Mouse (Mus musculus) midbrain, embryonic 14.5 days (tissue): Measurements from ENCODE around the gene Prdm12. TPM values are rescaled to one million over a fixed set of nuclear protein-coding genes. Genes with fewer than 3 reads are reported as not detected.

ENCODE experiments used
- ATAC-seq: fragments of 200-750 bp; cut with Nextera tagmentation; 2 replicates; pipeline ENCODE4 v1.8.0; 2017; ENCODE audit warnings: moderate number of reproducible peaks, moderate library complexity; ENCODE audit not compliant: low FRiP score, low TSS enrichment
- DNase-seq: peaks from one replicate; pipeline ENCODE4 v3.0.0-alpha.2; 2015
- H3K27ac ChIP-seq: fragments of 300-500 bp; sonication (generic); replicated peaks from 2 replicates; pipeline ENCODE4 v1.5.1; 2014; ENCODE audit warnings: mild to moderate bottlenecking, low read depth, low read length, moderate library complexity
- H3K27me3 ChIP-seq: fragments of 300-500 bp; sonication (generic); 2 replicates; pipeline ENCODE4 v1.6.1; 2014; ENCODE audit warnings: low read length, control low read depth, mixed read lengths; ENCODE audit not compliant: control insufficient read depth, insufficient read depth
- H3K36me3 ChIP-seq: fragments of 300-500 bp; sonication (generic); 2 replicates; pipeline ENCODE4 v1.6.1; 2014; ENCODE audit warnings: low read length, control low read depth; ENCODE audit not compliant: control insufficient read depth, insufficient read depth
- H3K4me1 ChIP-seq: fragments of 300-500 bp; sonication (generic); 2 replicates; pipeline ENCODE4 v1.6.1; 2014; ENCODE audit warnings: mild to moderate bottlenecking, antibody characterized with exemption, low read length, control low read depth; ENCODE audit not compliant: control insufficient read depth, insufficient read depth
- H3K4me2 ChIP-seq: fragments of 300-500 bp; sonication (generic); 2 replicates; pipeline ENCODE4 v1.6.1; 2014; ENCODE audit warnings: mild to moderate bottlenecking, low read length, moderate library complexity
- H3K4me3 ChIP-seq: fragments of 300-500 bp; sonication (generic); replicated peaks from 2 replicates; pipeline ENCODE4 v1.5.1; 2014; ENCODE audit warnings: low read depth, low read length
- H3K9ac ChIP-seq: fragments of 300-500 bp; sonication (generic); replicated peaks from 2 replicates; pipeline ENCODE4 v1.6.1; 2014; ENCODE audit warnings: mild to moderate bottlenecking, low read length, moderate library complexity
- H3K9me3 ChIP-seq: fragments of 300-500 bp; sonication (generic); 2 replicates; pipeline ENCODE4 v1.6.1; 2016; ENCODE audit warnings: low read length, control low read depth, mixed read lengths; ENCODE audit not compliant: control insufficient read depth
- WGBS: fragments of 180-500 bp; shearing (Covaris S2); extraction: QIAGEN DNeasy Blood & Tissue Kit; methylation state at CpG from one replicate; pipeline ENCODE4 v1.1.7; 2014; 5-methylcytosine and 5-hydroxymethylcytosine counted together
- polyA plus RNA-seq: library from polyadenylated mRNA; unstranded; fragments of >200 nt; fragmentation: Nextera tagmentation; extraction: Ambion mirVana; gene quantifications from 2 replicates; pipeline ENCODE4 v1.2.1, GENCODE M21; 2014

The Prdm12 gene
- polyA plus RNA-seq, 1 experiment from 2014 or later: 4.7 TPM

DNA sequence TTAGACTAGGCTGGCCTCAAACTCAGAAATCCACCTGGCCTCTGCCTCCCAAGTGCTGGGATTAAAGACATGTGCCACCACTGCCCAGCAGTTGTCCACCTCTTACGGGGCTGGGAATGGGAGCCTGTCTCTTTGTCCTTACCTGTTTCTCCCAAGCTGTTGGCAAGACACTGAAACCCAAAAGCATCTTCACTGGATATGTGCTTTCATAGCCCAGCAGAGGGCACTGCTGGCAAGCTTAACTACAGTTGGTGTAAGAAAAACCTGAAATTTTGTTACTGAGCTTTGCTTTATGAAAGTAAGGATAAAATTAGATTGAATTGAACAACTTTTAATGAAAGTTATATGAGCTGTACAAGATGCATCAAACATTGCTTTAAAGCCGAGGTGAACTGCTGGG, 43.8 kb downstream of the Prdm12 start:
- 35% methylated on average over 2 of the region's 2 CpGs for WGBS
- H3K4me3 ChIP-seq: no peak overlapping the region
- no peaks in the 10 kb centered on the region for H3K27me3 ChIP-seq
- ATAC-seq (no peak), DNase-seq (peak; percentile 91)
- peaks cover 19% of the 10 kb centered on the region for H3K36me3 ChIP-seq
- H3K9me3 ChIP-seq: no peaks in the 10 kb centered on the region
- H3K4me1 ChIP-seq: no peaks in the 10 kb centered on the region
- H3K9ac ChIP-seq: no peak overlapping the region
- H3K27ac ChIP-seq: no peak overlapping the region
- H3K4me2 ChIP-seq: no peak overlapping the region

- WGBS: under 1% methylated on average over 64 of the region's 64 CpGs
- peak; percentile 97 for DNase-seq
- Histone ChIP-seq H3K27ac (peak within 1 kb of the TSS; percentile 94), H3K9ac (peak within 1 kb of the TSS; percentile 86), H3K4me3 (peak within 1 kb of the TSS; percentile 94), H3K4me2 (peak within 1 kb of the TSS; percentile 86), H3K9me3 (no peaks in the 10 kb centered on the region), H3K27me3 (no peaks in the 10 kb centered on the region), H3K4me1 (peaks cover 32% of the 10 kb centered on the region), H3K36me3 (0 out of 2 replicates have a peak, but pooled peaks cover 2% of the 10 kb centered on the region)
- ATAC-seq: peak; percentile 99
These were observed 48.5 kb downstream of the Prdm12 start, which contains the start of gene Abl1 for GRCm38 (mm10) chr2:31688074-31688925. Gene Abl1 (plus strand): TSS chr2:31688376.

DNA sequence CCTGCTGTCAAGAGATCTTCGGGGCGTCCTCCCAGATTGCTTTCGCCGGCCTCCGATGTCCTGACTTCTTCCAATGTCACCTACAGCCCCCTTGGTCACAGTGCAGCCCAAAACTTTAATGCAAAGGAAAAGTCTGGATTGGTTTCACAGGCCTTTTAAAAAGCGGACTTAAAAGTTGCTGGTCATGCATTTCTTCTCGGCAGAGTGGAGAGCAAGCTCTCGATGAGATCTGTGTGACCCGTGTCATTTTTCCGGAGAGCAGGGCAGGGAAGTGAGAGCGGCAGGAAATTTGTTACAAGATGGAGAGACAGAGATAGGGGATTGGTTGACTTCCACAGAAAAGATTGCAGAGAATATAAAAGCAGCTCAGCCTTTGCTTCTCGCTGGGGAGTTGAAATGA, 49.2 kb downstream of the Prdm12 start:
- Histone ChIP-seq H3K36me3 (0 out of 2 replicates have a peak, but pooled peaks cover 2% of the 10 kb centered on the region), H3K27me3 (no peaks in the 10 kb centered on the region), H3K4me2 (peak overlapping the region; percentile 86), H3K9me3 (no peaks in the 10 kb centered on the region), H3K4me3 (peak overlapping the region; percentile 94), H3K4me1 (peaks cover 32% of the 10 kb centered on the region), H3K27ac (peak overlapping the region; percentile 94; the same call in 1 of the 2 replicates), H3K9ac (peak overlapping the region; percentile 86)
- WGBS: under 1% methylated on average over 12 of the region's 12 CpGs
- ATAC-seq: no peak
- peak; percentile 20 for DNase-seq

DNA sequence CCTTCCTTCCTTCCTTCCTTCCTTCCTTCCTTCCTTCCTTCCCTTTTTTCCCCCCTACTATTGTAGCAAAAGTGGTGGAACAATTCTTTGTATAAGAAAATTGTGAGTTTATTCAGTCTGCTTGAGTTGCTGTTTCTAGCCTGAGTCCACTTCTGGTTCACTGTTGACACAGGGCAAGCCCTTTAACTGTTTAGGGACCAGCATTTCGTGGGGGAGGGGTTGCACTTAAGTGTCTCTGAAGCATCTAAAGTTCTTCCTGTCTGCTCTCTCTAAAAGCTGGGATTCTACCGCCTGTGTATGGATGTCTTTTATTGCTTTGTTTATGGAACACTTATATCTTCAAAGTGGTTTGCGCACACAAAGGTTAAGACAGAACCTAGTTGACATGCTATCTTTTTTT, 50.2 kb downstream of the Prdm12 start:
- WGBS: 57% methylated on average over 3 of the region's 3 CpGs
- peak overlapping the region; percentile 94 for H3K4me3 ChIP-seq
- H3K27ac ChIP-seq: no peak overlapping the region
- no peak overlapping the region; the same call in 1 of the 2 replicates for H3K9ac ChIP-seq
- H3K9me3 ChIP-seq: no peaks in the 10 kb centered on the region
- 0 out of 2 replicates have a peak, but pooled peaks cover 2% of the 10 kb centered on the region for H3K36me3 ChIP-seq
- H3K4me2 ChIP-seq: peak overlapping the region; percentile 86
- H3K27me3 ChIP-seq: no peaks in the 10 kb centered on the region
- DNase-seq (no peak), ATAC-seq (no peak)
- peaks cover 32% of the 10 kb centered on the region for H3K4me1 ChIP-seq

DNA sequence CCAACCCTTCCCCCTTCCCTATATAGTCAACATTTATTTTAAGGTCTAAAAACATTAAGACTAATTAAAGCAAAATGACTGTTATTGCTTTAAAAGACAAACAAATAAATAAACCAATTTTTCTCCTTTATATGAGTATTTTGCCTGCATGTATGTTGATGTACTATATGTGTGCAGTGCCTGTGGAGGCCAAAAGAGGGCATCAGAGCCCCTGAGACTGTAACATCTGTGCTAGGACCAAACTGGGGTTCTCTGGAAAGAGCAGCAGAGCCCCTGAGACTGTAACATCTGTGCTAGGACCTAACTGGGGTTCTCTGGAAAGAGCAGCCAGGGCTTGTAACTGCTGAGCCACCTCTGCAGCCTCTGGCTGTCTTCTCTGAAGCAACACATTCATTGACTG, 58.4 kb downstream of the Prdm12 start:
- DNase-seq (peak; percentile 12), ATAC-seq (no peak)
- no peaks in the 10 kb centered on the region for H3K27me3 ChIP-seq
- no peaks in the 10 kb centered on the region for H3K9me3 ChIP-seq
- H3K4me2 ChIP-seq: no peak overlapping the region
- no peak overlapping the region for H3K9ac ChIP-seq
- no peak overlapping the region for H3K4me3 ChIP-seq
- no peak overlapping the region for H3K27ac ChIP-seq
- peaks cover 13% of the 10 kb centered on the region; the same call in 1 of the 2 replicates for H3K36me3 ChIP-seq
- H3K4me1 ChIP-seq: peaks cover 5% of the 10 kb centered on the region; the same call in 1 of the 2 replicates

DNA sequence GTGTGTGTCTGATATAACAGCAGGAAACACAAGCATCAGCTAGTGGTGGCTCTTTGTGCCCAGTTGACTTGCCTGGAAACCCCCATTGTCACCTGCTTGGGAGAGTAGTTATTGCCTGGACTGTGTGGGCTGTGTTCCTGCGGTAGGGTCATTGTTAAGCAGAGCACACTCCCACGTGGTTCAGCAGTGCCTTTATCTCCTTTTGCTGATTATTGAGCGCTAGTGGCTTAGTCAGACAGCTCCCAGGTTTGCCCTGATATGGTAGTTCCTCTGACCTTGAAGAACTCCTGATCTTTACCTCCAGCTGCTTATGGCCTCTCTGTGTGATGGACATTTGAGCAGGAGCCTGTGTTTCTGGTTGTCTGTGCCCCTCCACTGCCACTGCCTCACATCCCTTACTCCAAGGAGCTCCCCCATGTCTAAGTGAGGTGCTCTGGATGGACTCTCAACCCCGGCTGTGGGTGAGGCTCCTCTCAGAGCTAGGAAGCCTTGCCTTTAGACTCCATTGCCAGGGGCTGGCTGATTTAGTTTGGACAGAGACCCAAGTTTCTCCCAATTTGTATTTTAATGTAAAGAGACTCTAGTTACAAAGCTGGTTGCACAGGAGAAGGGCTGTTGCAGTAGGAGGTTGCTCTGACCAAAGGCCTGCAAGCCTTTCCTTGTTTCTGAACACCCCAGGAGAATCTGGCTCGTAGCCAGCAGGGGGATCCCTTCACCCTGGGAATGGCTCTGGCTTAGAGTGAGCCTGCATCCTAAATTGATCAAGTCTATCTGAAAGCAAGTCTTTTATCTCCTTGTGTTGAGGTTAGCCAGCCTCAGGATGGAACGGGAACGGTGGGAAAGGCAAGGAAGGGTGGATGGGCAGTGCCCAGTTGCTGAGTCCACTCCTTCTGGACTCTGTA, 61.0 kb downstream of the Prdm12 start:
- Histone ChIP-seq H3K27ac (0 out of 2 replicates have a peak overlapping the region, but pooled peaks have one; percentile 20), H3K4me3 (no peak overlapping the region), H3K36me3 (peaks cover 12% of the 10 kb centered on the region; the same call in 1 of the 2 replicates), H3K4me2 (no peak overlapping the region), H3K4me1 (peaks cover 5% of the 10 kb centered on the region; the same call in 1 of the 2 replicates), H3K27me3 (no peaks in the 10 kb centered on the region), H3K9ac (no peak overlapping the region), H3K9me3 (no peaks in the 10 kb centered on the region)
- no peak for ATAC-seq
- peak; percentile 70 for DNase-seq
- 46% methylated on average over 7 of the region's 7 CpGs for WGBS

DNA sequence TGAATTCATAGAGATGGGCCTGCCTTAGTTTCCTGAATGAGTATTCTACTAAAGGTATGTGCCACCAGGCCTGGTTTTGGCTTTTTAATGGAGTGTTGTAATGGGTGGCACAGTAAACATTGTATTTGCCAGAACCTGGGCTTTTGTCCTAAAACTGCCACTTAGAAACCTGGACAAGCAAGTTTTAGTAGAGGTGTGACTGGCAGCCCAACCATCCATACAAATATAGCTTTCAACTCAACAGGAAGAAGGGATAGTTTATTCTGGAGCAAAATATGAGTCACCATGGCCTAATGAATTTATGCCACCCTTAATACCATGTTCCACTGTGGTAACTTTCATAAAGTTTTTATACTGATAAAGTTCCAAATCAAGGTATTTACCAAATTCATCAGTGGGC, 63.4 kb downstream of the Prdm12 start:
- H3K4me1 ChIP-seq: peaks cover 5% of the 10 kb centered on the region; the same call in 1 of the 2 replicates
- no peak overlapping the region for H3K9ac ChIP-seq
- 0 out of 2 replicates have a peak, but pooled peaks cover 5% of the 10 kb centered on the region for H3K36me3 ChIP-seq
- no peaks in the 10 kb centered on the region for H3K9me3 ChIP-seq
- no peaks in the 10 kb centered on the region for H3K27me3 ChIP-seq
- H3K4me3 ChIP-seq: no peak overlapping the region
- no peak for DNase-seq
- H3K27ac ChIP-seq: no peak overlapping the region
- no peak for ATAC-seq
- no peak overlapping the region for H3K4me2 ChIP-seq
